Mouse (Mus musculus) embryonic stem cell, embryonic (primary cell): ENCODE data around the gene Gfral.

Source experiments
- CTCF ChIA-PET, 4 experiments: fragments of 300-600 bp in 2 of 4; fragments of 350-600 bp in 2 of 4; sonication (Branson Sonifier 250); formaldehyde crosslinking; loops; one replicate each; lab custom pipeline; 2022; ENCODE audit warnings: inconsistent platforms in 2 of 4; lab: Charles Lee
- POLR2A ChIA-PET, 4 experiments: fragments of 300-600 bp in 2 of 4; fragments of 350-600 bp in 2 of 4; sonication (Branson Sonifier 250); formaldehyde crosslinking; loops; one replicate each; lab custom pipeline; 2022; ENCODE audit warnings: antibody characterized with exemption in 4 of 4, inconsistent platforms in 1 of 4; lab: Charles Lee

The Gfral gene

DNA sequence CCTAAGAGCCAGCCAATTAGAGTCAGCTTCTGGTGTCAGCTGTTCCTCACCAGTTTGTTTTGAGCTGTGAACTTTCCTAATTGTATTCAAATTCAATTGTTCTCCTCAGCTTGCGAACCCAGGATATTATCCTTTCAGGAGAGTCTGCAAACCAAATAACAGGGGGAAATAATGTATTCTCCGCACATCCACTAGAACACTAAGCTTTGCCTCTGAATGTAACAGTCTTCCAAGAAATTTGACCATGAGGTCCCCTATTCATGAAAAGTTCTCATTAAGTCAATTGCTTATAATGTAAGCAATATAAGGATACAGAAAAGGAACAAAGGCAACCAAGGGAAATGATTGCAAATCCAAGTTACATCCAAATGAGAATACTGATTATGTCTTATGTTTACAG lies at the start of gene Gfral:
Gfral (minus strand) TSS at position 101 of the 400 bp plus-strand sequence.
- CTCF ChIA-PET = no interaction called here
- POLR2A ChIA-PET = no interaction called here

- POLR2A ChIA-PET = no interaction called here
- CTCF ChIA-PET = no interaction called here
Observed at GRCm38 (mm10) chr9:76257731-76258130, 44.3 kb upstream of the Gfral start.

DNA sequence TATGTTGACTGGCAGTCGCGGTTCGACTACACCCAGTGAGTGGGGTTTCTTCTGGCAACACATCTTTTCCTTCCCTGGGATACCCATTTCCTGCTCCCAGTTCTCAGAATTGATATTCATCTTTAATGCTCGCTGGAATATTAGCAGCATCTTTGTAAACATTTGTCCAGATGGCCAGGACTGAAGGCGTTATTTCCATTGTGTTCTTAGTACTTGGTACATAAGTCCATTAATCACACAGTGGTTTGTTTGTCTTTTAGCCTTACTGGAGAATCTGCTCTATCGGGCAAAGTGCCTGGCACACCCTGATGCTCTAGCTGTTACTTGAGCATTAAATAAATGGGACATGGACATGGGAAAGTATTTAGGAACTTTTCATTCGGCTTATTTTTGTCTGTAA lies 39.1 kb upstream of the Gfral start:
- POLR2A ChIA-PET = no interaction called here
- CTCF ChIA-PET = no interaction called here

DNA sequence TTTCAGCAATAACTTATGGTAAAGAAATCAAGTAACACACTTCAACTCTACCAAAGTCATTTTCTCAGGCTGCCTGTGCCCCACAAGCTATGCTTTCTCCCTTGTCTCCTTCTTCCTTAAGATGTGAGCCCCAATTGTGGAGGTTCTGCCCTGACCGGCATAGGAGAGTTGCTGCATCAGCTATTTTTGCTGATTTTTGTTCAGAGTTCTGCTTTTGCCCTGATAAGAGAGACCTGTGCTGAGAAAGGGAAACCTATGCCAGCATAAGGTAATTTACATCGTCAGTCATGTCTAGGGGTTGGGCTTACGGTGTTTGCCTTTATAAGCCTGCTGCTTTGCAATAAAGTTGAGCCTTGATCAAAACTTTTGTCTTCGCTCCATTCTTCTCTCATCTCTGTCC lies 38.7 kb upstream of the Gfral start:
- ChIA-PET POLR2A (no interaction called here), CTCF (no interaction called here)

- CTCF ChIA-PET = no interaction called here
- POLR2A ChIA-PET = no interaction called here
Observed at GRCm38 (mm10) chr9:76242322-76242721, 28.9 kb upstream of the Gfral start.

DNA sequence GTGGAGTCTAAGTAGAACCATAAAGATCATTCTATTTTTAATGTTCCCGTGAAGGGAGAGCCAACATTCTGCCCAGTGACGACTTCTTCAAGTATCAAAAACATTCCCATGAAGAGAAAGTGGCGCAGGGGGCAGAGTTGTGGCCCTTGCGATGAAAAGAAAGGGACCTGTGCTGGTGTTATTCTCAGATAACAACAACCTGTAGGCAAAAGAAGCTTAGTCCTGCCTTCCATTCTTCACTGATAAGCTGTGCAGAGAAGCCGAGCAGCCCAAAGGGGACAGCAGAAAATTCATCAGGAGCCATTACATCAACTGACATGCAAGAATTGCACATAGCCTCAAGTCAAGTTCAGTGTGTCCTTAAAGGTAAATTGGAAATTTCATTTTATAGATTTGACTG lies 24.5 kb upstream of the Gfral start:
- ChIA-PET CTCF (no interaction called here), POLR2A (no interaction called here)

DNA sequence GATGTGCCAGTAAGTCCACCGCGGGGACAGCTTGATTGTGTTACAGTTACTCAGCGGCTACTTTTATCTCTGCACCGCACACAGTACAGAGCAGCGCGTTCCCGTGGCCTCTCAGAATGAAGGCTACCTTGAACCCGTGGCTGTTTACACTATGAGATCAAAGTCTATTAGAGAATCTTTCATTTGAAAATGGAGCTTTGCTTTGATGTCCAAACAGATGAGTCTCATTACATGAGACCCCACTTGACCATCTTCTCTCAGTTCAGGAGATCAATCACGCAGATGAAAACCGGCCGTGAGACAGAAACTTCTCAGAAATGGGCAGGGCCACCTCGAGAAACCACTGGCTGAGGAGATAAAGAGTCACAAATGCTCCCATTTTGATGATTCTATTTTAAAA lies 23.8 kb upstream of the Gfral start:
- ChIA-PET POLR2A (no interaction called here), CTCF (interaction anchor here in 2 of 4 experiments (0.8 to 1.5 kb wide), 3 partner anchors 173 to 477 kb away, joined by 3 to 4 read pairs (median 3); no protein-coding TSS in a partner anchor)

- ChIA-PET POLR2A (no interaction called here), CTCF (interaction anchor here in 3 of 4 experiments (0.8 to 1.5 kb wide), 4 partner anchors 172 to 476 kb away, joined by 3 to 4 read pairs (median 4); no protein-coding TSS in a partner anchor)
Observed at GRCm38 (mm10) chr9:76236626-76237025, 23.2 kb upstream of the Gfral start.

GRCm38 (mm10) chr9:76235945-76236503 lies 22.6 kb upstream of the Gfral start:
- POLR2A ChIA-PET = no interaction called here

GRCm38 (mm10) chr9:76234899-76235298 lies 21.4 kb upstream of the Gfral start:
- ChIA-PET POLR2A (no interaction called here), CTCF (no interaction called here)

More at GRCm38 (mm10) chr9:76235945-76236503, 22.6 kb upstream of the Gfral start:
- CTCF ChIA-PET = interaction anchor here in 2 of 4 experiments (0.8 to 1.5 kb wide), 2 partner anchors 261 to 476 kb away, joined by 4 read pairs; no protein-coding TSS in a partner anchor

DNA sequence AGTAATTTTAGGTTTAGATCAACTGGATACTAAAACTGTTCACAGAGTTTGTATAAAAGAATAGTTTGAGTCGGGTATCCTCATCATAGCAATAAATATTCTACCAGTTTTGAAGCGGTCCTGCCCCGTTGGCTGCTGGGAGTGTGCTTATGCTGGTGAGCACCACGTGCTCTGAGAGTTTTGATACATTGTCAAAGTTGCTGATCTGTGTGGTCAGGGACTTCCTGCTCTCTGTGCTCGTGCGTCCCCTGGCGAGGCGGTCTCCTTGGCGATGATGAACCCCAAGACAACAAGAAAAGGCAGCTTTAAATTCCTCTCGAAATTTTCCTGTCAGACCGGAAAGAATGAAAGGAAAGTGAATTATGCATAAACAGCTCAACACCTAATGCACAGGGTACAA lies 16.9 kb upstream of the Gfral start:
- ChIA-PET CTCF (interaction anchor here in 1 of 4 experiments (0.6 kb wide), 1 partner anchor 1680 kb away, joined by 4 read pairs; no protein-coding TSS in a partner anchor), POLR2A (no interaction called here)

- POLR2A ChIA-PET = no interaction called here
- CTCF ChIA-PET = no interaction called here
Observed at GRCm38 (mm10) chr9:76217178-76217975, 3.9 kb upstream of the Gfral start.

- ChIA-PET POLR2A (no interaction called here), CTCF (no interaction called here)
Observed at GRCm38 (mm10) chr9:76214678-76215077, 1.2 kb upstream of the Gfral start.

- ChIA-PET POLR2A (no interaction called here), CTCF (no interaction called here)
Observed at GRCm38 (mm10) chr9:76196917-76197316, 16.5 kb downstream of the Gfral start.

DNA sequence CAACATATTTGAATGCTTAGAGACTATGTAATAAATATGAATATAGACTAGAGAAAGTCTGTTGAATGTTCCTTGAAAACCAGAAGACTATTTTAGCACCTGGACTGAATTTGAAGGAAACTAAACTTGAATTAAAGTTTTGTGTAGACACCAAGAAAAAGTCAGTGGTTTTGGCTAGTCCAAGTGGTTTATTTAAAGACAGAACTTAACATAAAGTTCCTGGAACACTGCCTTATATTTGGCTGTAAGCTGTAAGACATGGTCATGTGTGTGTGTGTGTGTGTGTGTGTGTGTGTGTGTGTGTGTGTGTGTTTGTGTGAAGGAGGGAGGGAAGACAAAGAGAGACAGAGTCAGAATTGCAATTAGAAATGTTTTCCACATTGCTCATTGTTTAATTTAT lies 34.2 kb downstream of the Gfral start:
- ChIA-PET POLR2A (no interaction called here), CTCF (no interaction called here)

- CTCF ChIA-PET = no interaction called here
- POLR2A ChIA-PET = no interaction called here
Observed at GRCm38 (mm10) chr9:76172686-76173295, 40.7 kb downstream of the Gfral start.

- POLR2A ChIA-PET = interaction anchor here in 1 of 4 experiments (0.6 kb wide), 1 partner anchor 907 kb away, joined by 5 read pairs; no protein-coding TSS in a partner anchor
- CTCF ChIA-PET = no interaction called here
Observed at GRCm38 (mm10) chr9:76168355-76168754, 45.1 kb downstream of the Gfral start.

GRCm38 (mm10) chr9:76162446-76162845 lies 51.0 kb downstream of the Gfral start:
- CTCF ChIA-PET = no interaction called here
- POLR2A ChIA-PET = no interaction called here

- ChIA-PET POLR2A (no interaction called here), CTCF (no interaction called here)
Observed at GRCm38 (mm10) chr9:76145593-76145992, 67.9 kb downstream of the Gfral start.

DNA sequence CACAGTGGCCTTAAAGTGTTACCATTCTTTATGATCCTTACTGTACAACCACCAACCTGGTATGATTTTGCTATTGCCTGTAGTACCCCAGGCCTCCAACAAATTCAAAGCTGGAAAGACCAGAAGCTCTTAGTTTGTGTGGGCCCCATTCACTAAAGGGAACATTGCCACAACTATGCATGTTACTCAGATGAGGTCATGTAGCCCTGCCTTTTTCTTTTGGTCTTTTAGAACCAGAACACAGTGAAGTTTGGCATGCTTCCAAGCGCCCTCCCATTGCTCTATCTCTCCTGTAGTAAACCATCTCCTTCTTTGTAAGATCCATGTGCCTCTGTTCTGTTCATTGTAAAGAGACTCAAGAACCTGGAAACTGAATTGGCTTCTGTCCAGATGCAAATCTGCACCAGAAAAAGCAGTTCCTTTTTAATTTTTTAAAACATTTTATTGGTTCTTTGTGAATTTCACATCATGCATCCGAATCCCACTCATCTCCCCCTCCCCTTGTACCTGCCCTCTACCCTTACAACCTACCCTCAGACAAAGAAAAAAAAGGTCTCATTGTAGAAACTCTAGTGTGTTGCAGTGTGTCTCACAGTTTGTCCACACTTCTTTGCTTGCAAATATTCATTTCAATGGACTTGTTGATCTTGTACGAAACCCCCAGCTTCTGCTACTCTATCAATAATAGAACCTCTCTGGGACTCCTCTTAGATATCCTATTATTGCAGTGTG lies 74.9 kb downstream of the Gfral start:
- ChIA-PET POLR2A (no interaction called here), CTCF (no interaction called here)
